Mouse (Mus musculus) CD4-positive, CD25-positive, alpha-beta regulatory T cell, adult 2 months (primary cell): ENCODE data around the gene Gm49510.

ENCODE experiments used
- DNase-seq: peaks from one replicate; pipeline ENCODE4 v3.0.0-alpha.2; 2012; ENCODE audit warnings: low read depth, low spot score

The Gm49510 gene

DNA sequence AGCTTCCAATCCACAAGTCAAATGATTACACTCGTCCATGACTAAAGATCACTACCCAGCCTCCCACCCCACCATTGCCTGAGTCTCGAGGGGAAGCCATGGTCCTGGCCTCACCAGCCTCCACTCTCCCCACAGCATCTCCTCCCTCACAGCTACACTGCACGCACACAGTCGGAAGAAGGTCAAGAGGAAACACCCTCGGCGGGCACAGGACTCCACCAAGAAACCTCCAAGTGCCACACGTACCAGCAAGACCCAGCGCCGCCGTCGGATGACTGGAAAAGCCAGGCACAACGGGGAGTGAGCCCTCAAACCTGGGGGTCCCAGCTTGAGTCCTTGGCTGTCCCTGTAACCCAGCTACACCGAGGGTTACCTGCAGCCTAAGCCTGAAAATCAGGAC is 40.9 kb downstream of the Gm49510 start:
- DNase-seq, result no peak

GRCm38 (mm10) chr15:78942663-78943062 is 43.2 kb downstream of the Gm49510 start:
- DNase-seq, result peak; percentile 61

GRCm38 (mm10) chr15:78946232-78946631 is 46.8 kb downstream of the Gm49510 start:
- DNase-seq, result no peak

GRCm38 (mm10) chr15:78947657-78948056 is 48.2 kb downstream of the Gm49510 start, which contains the start of gene Triobp:
TSS of gene Triobp (plus strand) at chr15:78947724.
- peak; percentile 47 for DNase-seq

DNA sequence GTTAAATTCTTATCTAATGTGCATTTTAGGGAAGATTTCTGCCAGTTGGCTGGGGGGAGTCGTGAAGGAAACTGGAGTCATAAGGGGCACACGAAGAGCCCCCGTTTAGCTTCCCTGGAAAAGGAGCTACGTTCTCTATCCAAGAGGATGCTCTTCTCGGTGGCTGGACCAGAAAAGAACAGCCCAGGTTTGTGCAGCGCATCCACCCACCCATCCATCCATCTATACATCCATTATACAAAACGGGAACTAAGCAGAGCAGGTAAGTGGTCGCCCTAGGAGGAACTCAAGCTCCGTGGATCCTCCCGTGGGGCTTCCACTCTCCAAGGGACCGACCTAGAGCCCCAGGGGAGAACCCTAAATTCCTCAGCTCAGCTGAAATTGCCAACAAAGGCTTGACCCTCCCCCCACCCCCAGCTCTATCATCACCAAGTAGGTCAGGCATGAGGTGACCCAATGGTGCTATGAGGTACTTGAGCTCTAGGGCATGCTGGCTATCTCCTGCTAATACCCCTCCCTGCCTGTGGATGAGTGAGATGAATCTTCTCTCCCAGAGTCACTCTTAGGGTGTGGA is 48.8 kb downstream of the Gm49510 start:
- DNase-seq, result no peak

DNA sequence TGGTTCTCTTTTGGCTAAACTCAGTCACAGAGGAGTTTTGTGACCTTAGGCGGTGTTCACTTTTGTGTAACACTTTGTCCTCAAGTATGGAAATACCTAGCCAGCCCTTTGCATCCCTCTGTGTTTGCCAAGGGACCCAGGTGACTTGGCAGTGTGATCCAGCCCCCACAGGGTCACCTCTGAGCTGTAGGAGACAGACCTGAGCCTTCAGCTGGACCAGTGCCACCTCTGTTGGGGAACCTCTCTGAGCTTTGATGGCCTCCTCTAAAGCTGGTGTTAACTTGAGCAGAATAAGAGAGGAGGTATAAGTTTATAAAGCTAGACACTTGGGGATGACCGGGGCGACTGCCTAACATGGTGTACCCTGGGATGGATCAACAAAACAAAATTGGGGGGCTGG is 49.4 kb downstream of the Gm49510 start:
- no peak for DNase-seq

- no peak for DNase-seq
Observed at GRCm38 (mm10) chr15:78955663-78956062, 56.2 kb downstream of the Gm49510 start.

DNA sequence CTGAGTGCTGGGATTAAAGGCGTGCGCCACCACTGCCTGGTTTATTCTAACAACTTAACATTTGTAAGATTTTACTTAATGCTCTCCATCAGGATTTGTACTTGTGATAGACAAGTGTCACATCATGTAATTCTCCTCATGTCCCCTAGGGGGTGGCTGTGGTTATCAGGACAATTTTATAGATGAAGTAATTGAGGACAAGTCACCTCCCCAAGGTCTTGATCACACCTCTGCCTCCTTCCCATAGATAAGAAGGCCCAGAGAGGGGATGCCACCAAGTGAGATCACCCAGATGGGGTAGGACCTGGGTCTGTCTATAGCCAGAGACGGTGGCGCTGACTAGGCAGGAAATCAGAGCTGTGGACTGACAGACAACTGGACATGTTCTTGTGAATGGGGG is 56.9 kb downstream of the Gm49510 start:
- peak; percentile 68 for DNase-seq

DNA sequence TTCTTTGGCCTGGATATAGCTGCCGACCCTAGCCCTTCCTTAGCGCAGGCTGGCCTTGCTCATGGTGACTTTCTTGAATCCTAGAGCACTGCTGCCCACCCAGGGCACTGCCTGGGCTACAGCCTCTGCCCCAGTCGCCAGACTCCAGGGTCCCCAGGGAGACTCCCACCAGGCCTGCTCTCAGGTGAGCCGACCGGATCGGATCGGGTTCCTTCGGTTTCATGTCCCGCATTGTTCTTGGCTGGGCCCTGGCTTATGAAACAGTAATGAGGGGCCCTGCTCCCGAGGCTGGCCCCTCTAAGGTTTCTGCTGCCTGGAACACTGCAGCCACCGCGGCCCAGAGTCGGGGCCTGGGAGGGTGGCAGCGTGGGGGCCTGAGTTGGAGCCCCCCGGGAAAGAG is 57.6 kb downstream of the Gm49510 start:
- DNase-seq, result no peak

DNA sequence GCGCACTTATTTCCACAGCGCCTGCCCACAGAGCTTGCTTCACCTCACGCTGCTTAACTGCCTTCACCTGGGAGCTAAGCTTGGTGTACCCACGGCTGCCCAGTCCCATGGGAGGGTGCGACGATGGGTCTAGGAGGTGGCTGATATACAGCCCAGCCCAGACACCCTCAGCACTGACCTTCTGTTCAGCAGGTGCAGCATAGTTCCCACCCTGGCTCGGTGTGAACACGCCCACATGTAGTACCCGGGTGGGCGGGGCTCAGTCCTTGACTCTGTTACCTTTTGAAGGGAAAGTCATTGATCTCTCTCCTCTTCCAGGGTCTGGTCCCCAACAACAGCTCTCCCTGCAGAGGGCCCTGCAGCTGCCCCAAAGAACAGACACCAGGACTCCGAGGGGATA is 60.1 kb downstream of the Gm49510 start:
- DNase-seq, result no peak

DNA sequence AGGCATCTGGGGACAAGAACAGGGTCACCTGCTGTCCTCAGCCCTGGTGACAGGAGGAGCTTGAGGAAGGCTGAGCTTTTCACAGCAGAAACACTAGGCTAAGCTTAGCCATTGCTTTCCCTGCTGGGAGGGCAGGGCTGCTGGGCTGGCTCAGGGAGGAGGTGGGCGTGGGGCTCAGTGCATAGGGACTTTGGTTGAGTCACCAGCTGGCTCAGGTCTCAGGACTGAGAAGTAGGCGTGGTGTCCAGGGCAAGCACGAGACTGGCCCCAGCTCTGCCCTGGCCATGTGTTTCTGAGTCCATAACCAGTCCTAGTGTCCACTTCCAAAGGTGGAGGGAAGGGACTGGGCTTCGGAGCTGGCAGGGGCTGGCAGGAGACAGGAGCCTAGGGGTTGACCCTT is 60.6 kb downstream of the Gm49510 start:
- no peak for DNase-seq

GRCm38 (mm10) chr15:78962885-78963284 is 63.4 kb downstream of the Gm49510 start:
- peak; percentile 70 for DNase-seq
